8 mouse cellular contexts compared by ENCODE assay signal in the genomic region with DNA sequence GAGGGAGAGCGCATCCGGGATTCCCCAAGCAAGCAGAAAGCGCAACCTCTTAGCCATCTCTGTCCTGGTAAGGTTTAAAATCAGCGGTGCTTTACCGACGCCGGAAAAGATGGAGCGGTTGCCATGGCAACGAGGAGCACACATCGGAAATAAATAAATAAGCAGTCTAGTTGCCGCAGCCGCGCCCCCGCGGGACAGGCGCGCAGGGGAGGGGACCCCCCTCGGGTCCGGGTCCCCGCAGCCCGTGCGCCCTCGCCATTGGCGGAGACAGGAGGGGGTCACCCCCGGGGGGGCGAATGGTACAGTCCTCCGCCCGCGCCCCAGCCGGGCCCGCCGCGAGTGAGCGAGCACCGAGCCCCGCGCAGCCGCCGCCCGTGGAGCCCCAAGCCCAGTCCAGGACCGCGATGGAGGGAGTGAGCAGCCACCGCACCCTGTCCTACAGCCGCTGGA. TPM values are rescaled to one million over a fixed set of nuclear protein-coding genes. Genes with fewer than 3 reads are reported as not detected.
A peak's percentile ranks its signal among the peaks of the same experiment; 100 is the strongest.
DNase-seq lines count a peak whose midpoint lies in the region; ATAC-seq and TF ChIP-seq lines count a peak whose summit lies in the region.

A gene (plus strand): TSS at position 27 of the 450 bp plus-strand sequence.

- H3K4me1 ChIP-seq in embryonic facial prominence, embryonic 10.5 days: peaks cover 23% of the 10 kb centered on the region
- H3K4me1 ChIP-seq in heart, embryonic 12.5 days (replicated peaks): peaks cover 10% of the 10 kb centered on the region
- no peaks in the 10 kb centered on the region for H3K4me1 ChIP-seq in liver, adult 2 months (ENCODE audit: control insufficient read depth, insufficient read depth, low read length)
- H3K4me1 ChIP-seq in neural tube, embryonic 12.5 days: peaks cover 13% of the 10 kb centered on the region

- peak within 1 kb of the TSS; percentile 80 for H3K4me2 ChIP-seq in heart, embryonic 12.5 days
- peak within 1 kb of the TSS; percentile 98 for H3K4me2 ChIP-seq in neural tube, embryonic 12.5 days (replicated peaks)

- peaks cover 10% of the 10 kb centered on the region for H3K36me3 ChIP-seq in embryonic facial prominence, embryonic 10.5 days (replicated peaks)
- peaks cover 6% of the 10 kb centered on the region for H3K36me3 ChIP-seq in heart, embryonic 12.5 days
- H3K36me3 ChIP-seq in liver, adult 2 months (ENCODE audit: control insufficient read depth, insufficient read depth, low read length): no peaks in the 10 kb centered on the region
- no peaks in the 10 kb centered on the region for H3K36me3 ChIP-seq in neural tube, embryonic 12.5 days

- TF ChIP-seq CTCF in liver, adult 2 months (IDR thresholded peaks at IDR 0.05; ENCODE audit: low read depth, low read length): no peak

- peak within 1 kb of the TSS; percentile 49; the same call in 1 of the 2 replicates for H3K27ac ChIP-seq in embryonic facial prominence, embryonic 10.5 days (replicated peaks)
- H3K27ac ChIP-seq in heart, embryonic 12.5 days (ENCODE audit: poor library complexity, severe bottlenecking): no peak within 1 kb of the TSS
- no peak within 1 kb of the TSS for H3K27ac ChIP-seq in liver, adult 2 months (replicated peaks; ENCODE audit: insufficient read depth, low read depth, low read length)
- H3K27ac ChIP-seq in neural tube, embryonic 12.5 days: no peak within 1 kb of the TSS

- H3K27me3 ChIP-seq in embryonic facial prominence, embryonic 10.5 days (replicated peaks; ENCODE audit: low read depth, poor library complexity, severe bottlenecking): peaks cover 53% of the 10 kb centered on the region
- peaks cover 60% of the 10 kb centered on the region for H3K27me3 ChIP-seq in heart, embryonic 12.5 days (replicated peaks)
- no peaks in the 10 kb centered on the region; the same call in 1 of the 2 replicates for H3K27me3 ChIP-seq in liver, adult 2 months (ENCODE audit: control insufficient read depth, insufficient read depth, low read length)
- H3K27me3 ChIP-seq in neural tube, embryonic 12.5 days (replicated peaks): peaks cover 38% of the 10 kb centered on the region

- peak within 1 kb of the TSS; percentile 14; the same call in 1 of the 2 replicates for H3K9ac ChIP-seq in heart, embryonic 12.5 days
- no peak within 1 kb of the TSS for H3K9ac ChIP-seq in liver, adult 2 months (ENCODE audit: low read depth, low read length)
- H3K9ac ChIP-seq in neural tube, embryonic 12.5 days: peak within 1 kb of the TSS; percentile 58

- WGBS in embryonic facial prominence, embryonic 10.5 days: under 1% methylated on average over 44 of the region's 44 CpGs
- 2% methylated on average over 38 of the region's 44 CpGs for WGBS in heart, embryonic 12.5 days
- WGBS in liver, adult 2 months: 3% methylated on average over 38 of the region's 44 CpGs
- 2% methylated on average over 42 of the region's 44 CpGs for WGBS in neural tube, embryonic 12.5 days

- H3K79me2 ChIP-seq in liver, adult 2 months (ENCODE audit: control insufficient read depth, insufficient read depth, low read length): no peaks in the 10 kb centered on the region

- ATAC-seq in heart, embryonic 12.5 days (ENCODE audit: insufficient number of reproducible peaks, low FRiP score): peak; percentile 51; the same call in 1 of the 2 replicates
- ATAC-seq in neural tube, embryonic 12.5 days (ENCODE audit: low FRiP score, low read depth): peak; percentile 79

- H3K4me3 ChIP-seq in embryonic facial prominence, embryonic 10.5 days: peak within 1 kb of the TSS; percentile 77
- peak within 1 kb of the TSS; percentile 51 for H3K4me3 ChIP-seq in heart, embryonic 12.5 days
- H3K4me3 ChIP-seq in liver, adult 2 months (ENCODE audit: insufficient read depth, low read depth, low read length): peak within 1 kb of the TSS; percentile 14; the same call in 1 of the 2 replicates
- peak within 1 kb of the TSS; percentile 56 for H3K4me3 ChIP-seq in neural tube, embryonic 12.5 days

- peak; percentile 22 for DNase-seq in urinary bladder, postnatal 14 days (ENCODE audit: low spot score)
- DNase-seq in urinary bladder, adult 18-20 months (ENCODE audit: low spot score in 2 of 2): no peak
- DNase-seq in embryonic facial prominence, embryonic 10.5 days (ENCODE audit: low spot score): peak; percentile 81
- DNase-seq in kidney, postnatal 14 days: peak; percentile 54
- DNase-seq in liver, adult 2 months (ENCODE audit: extremely low read depth, low read depth, low spot score): no peak
- DNase-seq in testis, postnatal 10 days (ENCODE audit: low spot score): peak; percentile 74

- TF ChIP-seq POLR2A in liver, adult 2 months (IDR thresholded peaks at IDR 0.05; ENCODE audit: extremely low read depth, insufficient read depth, low read length): no peak

- H3K9me3 ChIP-seq in embryonic facial prominence, embryonic 10.5 days: no peaks in the 10 kb centered on the region
- no peaks in the 10 kb centered on the region for H3K9me3 ChIP-seq in heart, embryonic 12.5 days (replicated peaks)
- H3K9me3 ChIP-seq in neural tube, embryonic 12.5 days: no peaks in the 10 kb centered on the region

RNA-seq across cellular contexts. Expression of the gene that starts here (rescaled TPM):
- polyA plus RNA-seq in embryonic facial prominence, embryonic 10.5 days (2016; fragmentation: Nextera tagmentation; extraction: Ambion mirVana): 4.3 TPM in 2 replicates
- polyA plus RNA-seq in heart, embryonic 12.5 days (2016; fragmentation: Nextera tagmentation; extraction: Ambion mirVana): 0.54 and 0.61 TPM in 2 replicates
- under 0.01 and 0.07 TPM in 2 replicates for total RNA-seq in liver, adult 2 months (2014; rRNA removed)
- polyA plus RNA-seq in liver, adult 2 months (2012; rRNA removed): not detected in 2 replicates
- polyA plus RNA-seq in neural tube, embryonic 12.5 days (2016; fragmentation: Nextera tagmentation; extraction: Ambion mirVana): 32.8 and 36.0 TPM in 2 replicates

Comparison
In these comparisons a context has a peak if more than half of its experiments do, and no peak if none do; other contexts are left out.
1. DNase-seq: peak in urinary bladder, postnatal 14 days (single experiment), embryonic facial prominence, embryonic 10.5 days (single experiment), kidney, postnatal 14 days (single experiment) and testis, postnatal 10 days (single experiment); none in urinary bladder, adult 18-20 months (0 of 2) and liver, adult 2 months (single experiment).
2. Peak in ATAC-seq, H3K4me3 ChIP-seq, H3K9ac ChIP-seq and H3K4me2 ChIP-seq in heart, embryonic 12.5 days; RNA of the gene not detected or under 1 TPM.
3. H3K4me3 ChIP-seq: peak in every context shown above with its lines; median percentile 77 in embryonic facial prominence, embryonic 10.5 days; 56 in neural tube, embryonic 12.5 days; 51 in heart, embryonic 12.5 days; 14 in liver, adult 2 months.